Mouse (Mus musculus) heart, postnatal 0 days (tissue): Measurements from ENCODE around the gene Washc4.

ENCODE experiments used
- CTCF ChIP-seq: IDR thresholded peaks from 2 replicates; pipeline ENCODE4 v1.5.1; 2016; ENCODE audit warnings: antibody characterized with exemption, control low read depth, low read depth
- EP300 ChIP-seq: IDR thresholded peaks from 2 replicates; pipeline ENCODE4 v1.6.1; 2016; ENCODE audit warnings: antibody characterized with exemption, low read depth

GRCm38 (mm10) chr10:83539311-83539980 is 4.1 kb upstream of the Washc4 start:
- TF ChIP-seq CTCF (no peak), EP300 (no peak)
